27 mouse cellular contexts compared by ENCODE assay signal in genomic region chr2:181158471-181158870, GRCm38 (mm10). TPM values are rescaled to one million over a fixed set of nuclear protein-coding genes. Genes with fewer than 3 reads are reported as not detected.
DNase-seq lines count a peak whose midpoint lies in the region; ATAC-seq lines count a peak whose summit lies in the region.
"Had no signal": no experiment of that assay in that cellular context is flagged by ENCODE, and none has a peak within 500 bp of the region (broad histone marks: within the 10 kb centered on the region; RNA-seq: fewer than 3 reads in every experiment).

No protein-coding gene starts in this region.

- H3K27ac ChIP-seq in heart, embryonic 15.5 days = peak overlapping the region; percentile 85
- no peak overlapping the region for H3K27ac ChIP-seq in heart, embryonic 10.5 days
- H3K27ac ChIP-seq: limb, embryonic 10.5 days; stomach, postnatal 0 days had no signal

- H3K4me2 ChIP-seq in heart, embryonic 15.5 days = peak overlapping the region; percentile 50
- H3K4me2 ChIP-seq: forebrain, embryonic 13.5 days; hindbrain, embryonic 13.5 days had no signal

- WGBS in heart, embryonic 15.5 days = 86% methylated on average over 2 of the region's 2 CpGs
- WGBS in heart, embryonic 10.5 days = 80% methylated on average over 2 of the region's 2 CpGs

- H3K4me3 ChIP-seq in heart, embryonic 15.5 days = no peak overlapping the region
- no peak overlapping the region for H3K4me3 ChIP-seq in heart, embryonic 10.5 days
- H3K4me3 ChIP-seq: forebrain, embryonic 13.5 days; hindbrain, embryonic 13.5 days; limb, embryonic 10.5 days had no signal

- H3K9me3 ChIP-seq in heart, embryonic 15.5 days (replicated peaks) = no peaks in the 10 kb centered on the region
- H3K9me3 ChIP-seq in heart, embryonic 10.5 days = no peaks in the 10 kb centered on the region
- H3K9me3 ChIP-seq: forebrain, embryonic 13.5 days; G1E; hindbrain, embryonic 13.5 days; limb, embryonic 10.5 days had no signal

- ATAC-seq in heart, embryonic 15.5 days (replicated peaks; ENCODE audit: insufficient number of reproducible peaks, insufficient read depth, low FRiP score, low read depth) = no peak
- ATAC-seq: activated CD4-positive, CD25-positive, alpha-beta regulatory T cell, adult 4 months; forebrain, embryonic 13.5 days; inflammation-experienced regulatory T-cells, adult 6 months; liver, postnatal 0 days had no signal

- H3K4me1 ChIP-seq in heart, embryonic 15.5 days (replicated peaks) = peaks cover 54% of the 10 kb centered on the region
- peaks cover 45% of the 10 kb centered on the region for H3K4me1 ChIP-seq in heart, embryonic 10.5 days

- H3K9ac ChIP-seq in heart, embryonic 15.5 days = no peak overlapping the region
- H3K9ac ChIP-seq: forebrain, embryonic 13.5 days; liver, postnatal 0 days had no signal

- DNase-seq in cerebellum, adult 11 months = peak; percentile 20
- no peak for DNase-seq in cerebellum, postnatal 36 days
- peak; percentile 97 for DNase-seq in heart, adult 11 months
- no peak for DNase-seq in heart, adult 8-10 months (ENCODE audit: low spot score)
- no peak for DNase-seq in heart, embryonic 10.5 days (ENCODE audit: low spot score)
- DNase-seq in cerebellum, adult 9-11 months = peak; percentile 50
- no peak for DNase-seq in testis, postnatal 14 days (ENCODE audit: low spot score)
- DNase-seq: kidney, adult 2 months; kidney, postnatal 14 days; liver, postnatal 0 days; lung, postnatal 10 days had no signal

- peaks cover under 1% of the 10 kb centered on the region; the same call in 1 of the 2 replicates for H3K36me3 ChIP-seq in heart, embryonic 15.5 days
- no peaks in the 10 kb centered on the region for H3K36me3 ChIP-seq in heart, embryonic 10.5 days
- H3K36me3 ChIP-seq: G1E; limb, embryonic 10.5 days had no signal

- H3K27me3 ChIP-seq in heart, embryonic 15.5 days = peaks cover 25% of the 10 kb centered on the region
- H3K27me3 ChIP-seq in heart, embryonic 10.5 days (ENCODE audit: insufficient read depth, poor library complexity, severe bottlenecking) = peaks cover 51% of the 10 kb centered on the region

RNA-seq across cellular contexts. Expression of gene Eef1a2, which starts 1.7 kb away (rescaled TPM):
- total RNA-seq in heart, adult 8-10 months (2022) = 1,000 to 10,000 TPM; 1,613 to 1,715 (median 1,670) TPM
- 12.1 and 13.2 TPM in 2 replicates for polyA plus RNA-seq in heart, embryonic 15.5 days (2015; fragmentation: Nextera tagmentation; extraction: Ambion mirVana)
- 0.95 and 2.6 TPM in 2 replicates for polyA plus RNA-seq in heart, embryonic 10.5 days (2016; fragmentation: Nextera tagmentation; extraction: Ambion mirVana)
- total RNA-seq: common myeloid progenitor, adult 5-6 weeks; megakaryocyte progenitor cell, adult 5-6 weeks had no signal
- polyA plus RNA-seq: activated CD4-positive, CD25-positive, alpha-beta regulatory T cell, adult 4 months; G1E; inflammation-experienced regulatory T-cells, adult 6 months; limb, embryonic 10.5 days; liver, adult 2 months; liver, postnatal 0 days had no signal

RNA-seq across cellular contexts. Expression of gene Kcnq2, which starts 23.4 kb away (rescaled TPM):
- under 1 TPM in 3 of 4 experiments, not detected in 1; 0.06 to 0.12 (median 0.09) TPM for total RNA-seq in heart, adult 8-10 months (2022)
- polyA plus RNA-seq in heart, embryonic 15.5 days (2015; fragmentation: Nextera tagmentation; extraction: Ambion mirVana) = 0.03 and 0.65 TPM in 2 replicates
- polyA plus RNA-seq in heart, embryonic 10.5 days (2016; fragmentation: Nextera tagmentation; extraction: Ambion mirVana) = 0.07 and 0.50 TPM in 2 replicates
- total RNA-seq: gastrocnemius, postnatal 4 days; liver, adult 2 months; megakaryocyte progenitor cell, adult 5-6 weeks had no signal
- polyA plus RNA-seq: activated CD4-positive, CD25-positive, alpha-beta regulatory T cell, adult 4 months; G1E; liver, adult 2 months; liver, postnatal 0 days had no signal

RNA-seq across cellular contexts. Expression of gene Ppdpf, which starts 28.6 kb away (rescaled TPM):
- total RNA-seq in heart, adult 8-10 months (2022) = 10 to 100 TPM; 45.3 to 54.3 (median 52.4) TPM
- polyA plus RNA-seq in heart, embryonic 15.5 days (2015; fragmentation: Nextera tagmentation; extraction: Ambion mirVana) = 146 and 165 TPM in 2 replicates
- 172 and 240 TPM in 2 replicates for polyA plus RNA-seq in heart, embryonic 10.5 days (2016; fragmentation: Nextera tagmentation; extraction: Ambion mirVana)

RNA-seq across cellular contexts. Expression of gene Ptk6, which starts 44.1 kb away (rescaled TPM):
- total RNA-seq in heart, adult 8-10 months (2022) = not detected
- polyA plus RNA-seq in heart, embryonic 15.5 days (2015; fragmentation: Nextera tagmentation; extraction: Ambion mirVana) = 0.05 TPM in 1 of 2 replicates, not detected in the other
- not detected in 2 replicates for polyA plus RNA-seq in heart, embryonic 10.5 days (2016; fragmentation: Nextera tagmentation; extraction: Ambion mirVana)
- total RNA-seq: adrenal gland, postnatal 36 days; common myeloid progenitor, adult 5-6 weeks; layer of hippocampus, adult 8-10 months; left cerebral cortex, adult 18-20 months; megakaryocyte progenitor cell, adult 5-6 weeks had no signal
- polyA plus RNA-seq: activated CD4-positive, CD25-positive, alpha-beta regulatory T cell, adult 4 months; embryonic facial prominence, embryonic 11.5 days; forebrain, embryonic 13.5 days; G1E; hindbrain, embryonic 13.5 days; limb, embryonic 10.5 days had no signal

RNA-seq across cellular contexts. Expression of gene Srms, which starts 54.5 kb away (rescaled TPM):
- total RNA-seq in heart, adult 8-10 months (2022) = under 1 TPM; 0.30 to 0.46 (median 0.38) TPM
- polyA plus RNA-seq in heart, embryonic 15.5 days (2015; fragmentation: Nextera tagmentation; extraction: Ambion mirVana) = 0.09 and 0.10 TPM in 2 replicates
- 0.11 and 0.79 TPM in 2 replicates for polyA plus RNA-seq in heart, embryonic 10.5 days (2016; fragmentation: Nextera tagmentation; extraction: Ambion mirVana)
- total RNA-seq: common myeloid progenitor, adult 5-6 weeks; gastrocnemius, postnatal 4 days; megakaryocyte progenitor cell, adult 5-6 weeks had no signal
- polyA plus RNA-seq: embryonic facial prominence, embryonic 11.5 days; G1E had no signal

Comparison
In these comparisons a context has a peak if more than half of its experiments do, and no peak if none do; other contexts are left out.
1. DNase-seq: peak in cerebellum, adult 11 months (single experiment), heart, adult 11 months (single experiment) and cerebellum, adult 9-11 months (single experiment); none in cerebellum, postnatal 36 days (0 of 2), heart, adult 8-10 months (single experiment), heart, embryonic 10.5 days (single experiment) and testis, postnatal 14 days (single experiment).